Mouse (Mus musculus) brain, embryonic 14.5 days (tissue): ENCODE data around the gene C8b.

Experiments used
- CTCF ChIP-seq: fragments of 200-500 bp; IDR thresholded peaks from 2 replicates; pipeline ENCODE4 v1.5.1; 2012; ENCODE audit warnings: inconsistent platforms, mild to moderate bottlenecking, moderate library complexity, borderline replicate concordance; ENCODE audit not compliant: insufficient read depth, insufficient read length; ENCODE audit errors: extremely low read depth
- POLR2A ChIP-seq: fragments of 200-500 bp; IDR thresholded peaks from 2 replicates; pipeline ENCODE4 v1.6.1; 2012; ENCODE audit warnings: mild to moderate bottlenecking, inconsistent platforms, borderline replicate concordance; ENCODE audit not compliant: poor library complexity, insufficient read depth, insufficient read length, severe bottlenecking; ENCODE audit errors: extremely low read depth

- TF ChIP-seq POLR2A = no peak
- TF ChIP-seq CTCF = no peak
These were observed 16.2 kb downstream of the C8b start for GRCm38 (mm10) chr4:104782346-104782745.
